Mouse (Mus musculus) heart, adult 2 months (tissue): ENCODE results near the gene Grin2a.

Experiments used
- CTCF ChIP-seq: fragments of 200-600 bp; IDR thresholded peaks from 2 replicates; pipeline ENCODE4 v1.8.1; 2022; ENCODE audit warnings: antibody characterized with exemption, mild to moderate bottlenecking, moderate library complexity
- EP300 ChIP-seq: fragments of 200-500 bp; IDR thresholded peaks from 2 replicates; pipeline ENCODE4 v1.6.1; 2011; ENCODE audit warnings: low read depth, low read length, control low read depth; ENCODE audit not compliant: insufficient read depth
- POLR2A ChIP-seq: fragments of 200-500 bp; IDR thresholded peaks from 2 replicates; pipeline ENCODE4 v1.6.1; 2011; ENCODE audit warnings: mild to moderate bottlenecking, low read depth, low read length, control low read depth; ENCODE audit not compliant: insufficient read depth

DNA sequence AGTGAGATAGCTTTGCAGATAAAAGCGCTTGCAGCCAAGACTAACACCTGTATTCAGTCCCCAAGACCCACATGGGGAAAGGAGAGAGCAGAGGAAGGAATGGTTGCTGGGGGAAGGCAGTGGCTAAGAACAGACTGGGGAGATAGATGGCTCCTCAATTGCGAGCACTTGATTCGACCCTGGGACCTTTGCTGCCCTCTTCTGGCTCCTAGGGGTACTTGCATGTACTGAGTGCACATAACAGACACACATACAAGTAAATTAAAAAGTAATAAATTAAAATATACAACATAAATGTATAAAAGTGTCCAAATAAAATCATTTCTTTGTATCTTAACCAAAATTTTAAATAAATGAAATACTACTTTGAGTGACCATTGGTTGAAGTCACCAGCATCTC is 129.7 kb downstream of the Grin2a start:
- TF ChIP-seq POLR2A (no peak), CTCF (no peak), EP300 (no peak)
